Mouse (Mus musculus) embryonic facial prominence, embryonic 11.5 days (tissue): ENCODE results near the gene Abcc1. TPM values are rescaled to one million over a fixed set of nuclear protein-coding genes. Genes with fewer than 3 reads are reported as not detected.

Experiments
- ATAC-seq: fragments of 200-750 bp; cut with Nextera tagmentation; replicated peaks from 2 replicates; pipeline ENCODE4 v1.8.0; 2017; ENCODE audit warnings: low read depth; ENCODE audit not compliant: insufficient number of reproducible peaks, low FRiP score, low TSS enrichment
- DNase-seq: peaks from one replicate; pipeline ENCODE4 v3.0.0-alpha.2; 2015; ENCODE audit warnings: low spot score
- H3K27ac ChIP-seq: fragments of 300-500 bp; sonication (generic); replicated peaks from 2 replicates; pipeline ENCODE4 v1.5.1; 2014; ENCODE audit warnings: mild to moderate bottlenecking, low read depth, low read length, control low read depth
- H3K27me3 ChIP-seq: fragments of 300-500 bp; sonication (generic); 2 replicates; pipeline ENCODE4 v1.6.1; 2014; ENCODE audit warnings: mild to moderate bottlenecking, low read length, moderate library complexity, mixed read lengths; ENCODE audit not compliant: control insufficient read depth, insufficient read depth
- H3K36me3 ChIP-seq: fragments of 300-500 bp; sonication (generic); replicated peaks from 2 replicates; pipeline ENCODE4 v1.6.1; 2014; ENCODE audit warnings: low read depth, mild to moderate bottlenecking, low read length, moderate library complexity, mixed read lengths; ENCODE audit not compliant: control insufficient read depth, insufficient read depth
- H3K4me1 ChIP-seq: fragments of 300-500 bp; sonication (generic); 2 replicates; pipeline ENCODE4 v1.6.1; 2014; ENCODE audit warnings: low read length, mixed read lengths; ENCODE audit not compliant: control insufficient read depth, insufficient read depth
- H3K4me2 ChIP-seq: fragments of 300-500 bp; sonication (generic); 2 replicates; pipeline ENCODE4 v1.6.1; 2014; ENCODE audit warnings: low read depth, mild to moderate bottlenecking, control low read depth, low read length, moderate library complexity
- H3K4me3 ChIP-seq: fragments of 300-500 bp; sonication (generic); 2 replicates; pipeline ENCODE4 v1.5.1; 2014; ENCODE audit warnings: low read depth, low read length, control low read depth
- H3K9ac ChIP-seq: fragments of 300-500 bp; sonication (generic); replicated peaks from 2 replicates; pipeline ENCODE4 v1.6.1; 2014; ENCODE audit warnings: mild to moderate bottlenecking, control low read depth, low read length
- H3K9me3 ChIP-seq: fragments of 300-500 bp; sonication (generic); replicated peaks from 2 replicates; pipeline ENCODE4 v1.6.1; 2016; ENCODE audit warnings: mild to moderate bottlenecking, low read length, inconsistent platforms, mixed read lengths; ENCODE audit not compliant: control insufficient read depth
- WGBS: fragments of 180-500 bp; shearing (Covaris S2); extraction: QIAGEN DNeasy Blood & Tissue Kit; methylation state at CpG from one replicate; pipeline ENCODE4 v1.1.7; 2014; 5-methylcytosine and 5-hydroxymethylcytosine counted together
- polyA plus RNA-seq: library from polyadenylated mRNA; unstranded; fragments of >200 nt; fragmentation: Nextera tagmentation; extraction: Ambion mirVana; gene quantifications from 2 replicates; pipeline ENCODE4 v1.2.1, GENCODE M21; 2014

Abcc1 gene
- polyA plus RNA-seq, 1 experiment from 2014 or later = 5.5 TPM

- Histone ChIP-seq H3K27ac (no peak overlapping the region), H3K4me2 (no peak overlapping the region), H3K9me3 (no peaks in the 10 kb centered on the region), H3K4me1 (no peaks in the 10 kb centered on the region), H3K9ac (no peak overlapping the region), H3K36me3 (no peaks in the 10 kb centered on the region), H3K27me3 (no peaks in the 10 kb centered on the region), H3K4me3 (no peak overlapping the region)
- ATAC-seq (no peak), DNase-seq (no peak)
- 81% methylated on average over 2 of the region's 2 CpGs for WGBS
Measured at GRCm38 (mm10) chr16:14377321-14377720, 16.0 kb downstream of the Abcc1 start.

- no peak overlapping the region for H3K4me2 ChIP-seq
- no peak overlapping the region for H3K27ac ChIP-seq
- no peak overlapping the region for H3K4me3 ChIP-seq
- no peaks in the 10 kb centered on the region for H3K36me3 ChIP-seq
- no peaks in the 10 kb centered on the region for H3K4me1 ChIP-seq
- 78% methylated on average over 5 of the region's 5 CpGs for WGBS
- no peak for DNase-seq
- H3K9ac ChIP-seq = no peak overlapping the region
- H3K27me3 ChIP-seq = no peaks in the 10 kb centered on the region
- no peaks in the 10 kb centered on the region for H3K9me3 ChIP-seq
- no peak for ATAC-seq
Measured at GRCm38 (mm10) chr16:14378654-14379053, 17.3 kb downstream of the Abcc1 start.

GRCm38 (mm10) chr16:14379888-14380287 lies 18.5 kb downstream of the Abcc1 start:
- Histone ChIP-seq H3K27ac (no peak overlapping the region), H3K9ac (no peak overlapping the region), H3K4me2 (no peak overlapping the region), H3K9me3 (no peaks in the 10 kb centered on the region), H3K27me3 (no peaks in the 10 kb centered on the region), H3K4me1 (no peaks in the 10 kb centered on the region), H3K4me3 (no peak overlapping the region), H3K36me3 (no peaks in the 10 kb centered on the region)
- WGBS = 94% methylated on average over 7 of the region's 7 CpGs
- no peak for ATAC-seq
- DNase-seq = no peak

- Histone ChIP-seq H3K9ac (no peak overlapping the region), H3K36me3 (no peaks in the 10 kb centered on the region), H3K27ac (no peak overlapping the region), H3K4me2 (no peak overlapping the region), H3K4me1 (no peaks in the 10 kb centered on the region), H3K4me3 (no peak overlapping the region), H3K9me3 (no peaks in the 10 kb centered on the region), H3K27me3 (no peaks in the 10 kb centered on the region)
- DNase-seq (no peak), ATAC-seq (no peak)
Measured at GRCm38 (mm10) chr16:14381061-14381665, 19.8 kb downstream of the Abcc1 start.

GRCm38 (mm10) chr16:14399303-14399702 lies 37.9 kb downstream of the Abcc1 start:
- Histone ChIP-seq H3K27me3 (no peaks in the 10 kb centered on the region), H3K36me3 (no peaks in the 10 kb centered on the region), H3K4me3 (no peak overlapping the region), H3K27ac (no peak overlapping the region), H3K4me1 (no peaks in the 10 kb centered on the region), H3K4me2 (no peak overlapping the region), H3K9ac (no peak overlapping the region), H3K9me3 (no peaks in the 10 kb centered on the region)
- DNase-seq = no peak
- no peak for ATAC-seq
- WGBS = 95% methylated on average over 4 of the region's 4 CpGs

GRCm38 (mm10) chr16:14403507-14403906 lies 42.1 kb downstream of the Abcc1 start:
- no peak for DNase-seq

GRCm38 (mm10) chr16:14405636-14406035 lies 44.3 kb downstream of the Abcc1 start:
- Histone ChIP-seq H3K4me2 (no peak overlapping the region), H3K27ac (no peak overlapping the region), H3K36me3 (no peaks in the 10 kb centered on the region), H3K27me3 (no peaks in the 10 kb centered on the region), H3K4me3 (no peak overlapping the region), H3K9me3 (no peaks in the 10 kb centered on the region), H3K9ac (no peak overlapping the region), H3K4me1 (no peaks in the 10 kb centered on the region)
- 94% methylated on average over 6 of the region's 6 CpGs for WGBS
- no peak for DNase-seq
- no peak for ATAC-seq

More at GRCm38 (mm10) chr16:14403507-14403906, 42.1 kb downstream of the Abcc1 start:
- no peak overlapping the region for H3K4me2 ChIP-seq
- no peaks in the 10 kb centered on the region for H3K36me3 ChIP-seq
- no peaks in the 10 kb centered on the region for H3K4me1 ChIP-seq
- H3K27ac ChIP-seq = no peak overlapping the region
- no peaks in the 10 kb centered on the region for H3K27me3 ChIP-seq
- no peak overlapping the region for H3K4me3 ChIP-seq
- no peak for ATAC-seq
- WGBS = 91% methylated on average over 2 of the region's 2 CpGs
- H3K9ac ChIP-seq = no peak overlapping the region
- no peaks in the 10 kb centered on the region for H3K9me3 ChIP-seq

- Histone ChIP-seq H3K4me2 (no peak overlapping the region), H3K27ac (no peak overlapping the region), H3K9me3 (no peaks in the 10 kb centered on the region), H3K9ac (no peak overlapping the region), H3K36me3 (no peaks in the 10 kb centered on the region), H3K4me1 (no peaks in the 10 kb centered on the region), H3K27me3 (no peaks in the 10 kb centered on the region), H3K4me3 (no peak overlapping the region)
- 84% methylated on average over 2 of the region's 2 CpGs for WGBS
- no peak for DNase-seq
- no peak for ATAC-seq
Measured at GRCm38 (mm10) chr16:14409124-14409523, 47.8 kb downstream of the Abcc1 start.
